Mouse (Mus musculus): ENCODE data around the gene F11r. TPM values are rescaled to one million over a fixed set of nuclear protein-coding genes. Genes with fewer than 3 reads are reported as not detected.
A peak's percentile ranks its signal among the peaks of the same experiment; 100 is the strongest.

Gene F11r
- polyA plus RNA-seq, 1 experiment from 2014 or later = 9.4 TPM

DNA sequence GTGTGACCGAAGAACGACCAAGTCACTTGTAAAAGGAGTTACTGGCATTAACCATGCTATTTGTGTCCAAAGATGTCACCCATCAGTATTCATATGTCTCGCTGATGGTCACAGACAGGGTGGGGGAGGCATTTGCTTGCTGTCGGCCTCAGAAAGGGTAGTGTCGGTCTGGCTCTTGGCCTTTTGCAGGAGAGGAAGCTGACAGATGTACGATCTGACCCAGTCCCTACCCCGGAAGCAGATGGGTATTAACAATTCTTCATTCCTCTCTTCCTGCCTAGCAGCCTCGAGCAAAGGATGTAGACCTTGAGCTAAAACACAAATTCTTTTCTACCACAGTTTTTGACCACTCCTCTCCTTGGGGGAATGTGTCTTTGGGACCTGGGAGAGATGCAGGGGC, 39.8 kb downstream of the F11r start:
- H3K4me1 ChIP-seq = no peaks in the 10 kb centered on the region
- no peaks in the 10 kb centered on the region for H3K27me3 ChIP-seq (replicated peaks)
- no peak for ATAC-seq (replicated peaks)
- H3K9ac ChIP-seq = no peak overlapping the region
- no peak overlapping the region for H3K4me2 ChIP-seq
- H3K27ac ChIP-seq = no peak overlapping the region
- no peaks in the 10 kb centered on the region for H3K36me3 ChIP-seq (replicated peaks)
- no peak overlapping the region for H3K4me3 ChIP-seq
- 79% methylated on average over 8 of the region's 8 CpGs for WGBS
- H3K9me3 ChIP-seq = no peaks in the 10 kb centered on the region

DNA sequence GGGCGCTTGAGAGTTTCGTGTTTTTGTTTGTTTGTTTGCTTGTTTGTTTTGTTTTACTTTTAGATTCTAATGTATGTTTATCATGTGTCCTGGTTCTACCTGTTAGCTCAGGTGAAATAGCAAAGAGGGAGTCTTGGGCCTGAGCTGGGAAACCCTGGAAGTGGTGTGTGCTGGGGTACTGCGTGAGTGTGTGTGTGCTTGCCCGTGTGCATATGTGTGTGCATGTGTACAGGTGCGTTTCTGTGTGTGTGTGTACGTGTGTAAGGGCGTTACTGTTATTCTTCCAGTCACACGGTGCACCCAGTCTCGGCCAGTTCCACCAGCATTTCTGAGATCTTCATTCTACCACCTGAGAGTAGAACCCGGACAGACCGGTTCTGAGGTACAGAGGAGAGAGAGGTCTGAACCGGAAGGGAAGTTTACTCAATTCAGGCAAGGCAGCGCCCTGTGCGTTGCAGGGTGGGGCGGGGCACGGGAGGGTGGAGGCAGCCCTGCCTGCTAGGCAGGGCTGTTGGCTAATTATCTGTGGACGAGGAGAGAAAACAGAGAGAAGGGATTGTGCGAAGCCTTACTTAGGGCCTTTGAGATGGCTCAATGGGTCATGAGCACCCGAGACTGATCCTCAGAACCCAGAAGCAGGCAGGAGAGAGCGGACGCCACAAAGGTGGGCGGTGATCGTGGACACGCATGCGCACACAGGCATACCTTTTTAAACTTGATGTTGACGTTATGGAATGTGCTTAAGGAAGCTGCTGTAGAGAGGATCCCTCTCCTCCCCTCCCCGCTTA, 40.6 kb downstream of the F11r start:
- peaks cover 2% of the 10 kb centered on the region for H3K9me3 ChIP-seq
- peak overlapping the region; percentile 36 for H3K4me2 ChIP-seq
- peak overlapping the region; percentile 11; the same call in 1 of the 2 replicates for H3K9ac ChIP-seq
- no peaks in the 10 kb centered on the region for H3K4me1 ChIP-seq
- H3K27ac ChIP-seq = no peak overlapping the region
- H3K27me3 ChIP-seq (replicated peaks) = no peaks in the 10 kb centered on the region
- ATAC-seq (replicated peaks) = peak; percentile 75; the same call in 1 of the 2 replicates
- H3K36me3 ChIP-seq (replicated peaks) = no peaks in the 10 kb centered on the region
- peak overlapping the region; percentile 27 for H3K4me3 ChIP-seq
- WGBS = 68% methylated on average over 27 of the region's 27 CpGs

DNA sequence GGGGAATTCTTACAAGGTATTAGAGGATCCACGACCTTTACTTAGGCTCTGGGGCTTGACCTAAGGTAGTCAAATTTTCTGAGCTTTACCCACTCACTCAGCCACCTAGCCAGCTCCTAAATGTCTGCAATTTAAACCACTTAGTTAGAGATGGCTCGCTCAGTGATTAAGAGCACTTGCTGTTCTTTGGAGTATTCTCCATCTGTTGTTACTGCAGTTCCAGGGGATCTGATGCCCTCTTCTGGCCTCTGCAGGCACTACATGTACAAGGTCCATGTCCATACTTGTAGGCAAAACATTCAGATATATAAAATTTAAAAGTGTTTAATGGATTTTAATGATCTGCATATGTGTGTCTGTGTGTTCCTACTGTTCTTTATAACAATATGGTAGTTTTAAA, 41.6 kb downstream of the F11r start:
- no peak overlapping the region for H3K27ac ChIP-seq
- no peak overlapping the region for H3K9ac ChIP-seq
- peak; percentile 50; the same call in 1 of the 2 replicates for ATAC-seq (replicated peaks)
- no peak overlapping the region for H3K4me3 ChIP-seq
- H3K9me3 ChIP-seq = peaks cover 5% of the 10 kb centered on the region
- H3K27me3 ChIP-seq (replicated peaks) = no peaks in the 10 kb centered on the region
- H3K4me1 ChIP-seq = no peaks in the 10 kb centered on the region
- 50% methylated on average over 2 of the region's 2 CpGs for WGBS
- no peak overlapping the region for H3K4me2 ChIP-seq
- H3K36me3 ChIP-seq (replicated peaks) = no peaks in the 10 kb centered on the region

DNA sequence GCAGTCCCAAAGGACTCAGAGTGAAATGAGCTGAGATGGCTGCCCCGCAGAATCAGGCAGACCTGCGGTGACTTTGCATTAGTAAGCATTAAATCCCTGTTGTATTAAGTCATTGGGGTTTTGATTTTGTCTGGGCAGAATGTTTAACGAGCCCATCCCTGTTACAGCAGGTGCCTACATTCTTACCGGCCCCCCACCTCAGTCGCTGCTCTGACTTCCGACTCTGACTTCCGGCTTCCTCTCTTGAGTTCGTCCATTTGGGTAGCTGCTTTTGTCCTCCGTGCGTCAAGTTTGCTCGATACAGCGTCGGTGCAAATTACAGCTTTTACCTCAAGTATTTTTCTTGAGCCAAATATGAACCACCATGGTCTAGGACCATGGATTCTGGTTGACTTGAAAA, 56.9 kb downstream of the F11r start:
- 91% methylated on average over 13 of the region's 13 CpGs for WGBS
- no peak overlapping the region for H3K4me2 ChIP-seq
- no peak for ATAC-seq (replicated peaks)
- no peak overlapping the region for H3K27ac ChIP-seq
- no peaks in the 10 kb centered on the region for H3K9me3 ChIP-seq
- H3K4me3 ChIP-seq = no peak overlapping the region
- H3K4me1 ChIP-seq = no peaks in the 10 kb centered on the region
- no peaks in the 10 kb centered on the region for H3K36me3 ChIP-seq (replicated peaks)
- H3K9ac ChIP-seq = no peak overlapping the region
- H3K27me3 ChIP-seq (replicated peaks) = no peaks in the 10 kb centered on the region

DNA sequence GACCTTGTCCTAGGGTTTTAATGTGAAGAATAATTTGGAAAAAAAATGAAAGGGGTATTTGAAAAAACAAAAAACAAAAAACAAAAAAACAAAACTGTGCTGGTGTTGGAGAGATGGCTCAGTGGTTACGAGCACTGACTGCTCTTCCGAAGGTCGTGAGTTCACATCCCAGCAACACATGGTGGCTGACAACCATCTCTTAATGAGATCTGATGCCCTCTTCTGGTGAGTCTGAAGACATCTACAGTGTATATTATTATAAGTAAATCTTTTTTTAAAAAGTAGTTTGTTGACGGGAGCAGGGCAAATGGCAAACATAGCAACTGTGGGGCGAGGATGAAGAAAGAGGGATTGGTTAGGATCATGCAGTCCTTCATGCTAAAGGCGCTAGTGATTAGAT, 58.0 kb downstream of the F11r start:
- ATAC-seq (replicated peaks) = no peak
- Histone ChIP-seq H3K9ac (no peak overlapping the region), H3K36me3 (replicated peaks) (no peaks in the 10 kb centered on the region), H3K4me3 (no peak overlapping the region), H3K4me2 (no peak overlapping the region), H3K27ac (no peak overlapping the region), H3K9me3 (no peaks in the 10 kb centered on the region), H3K27me3 (replicated peaks) (no peaks in the 10 kb centered on the region), H3K4me1 (no peaks in the 10 kb centered on the region)
- 89% methylated on average over 6 of the region's 6 CpGs for WGBS

DNA sequence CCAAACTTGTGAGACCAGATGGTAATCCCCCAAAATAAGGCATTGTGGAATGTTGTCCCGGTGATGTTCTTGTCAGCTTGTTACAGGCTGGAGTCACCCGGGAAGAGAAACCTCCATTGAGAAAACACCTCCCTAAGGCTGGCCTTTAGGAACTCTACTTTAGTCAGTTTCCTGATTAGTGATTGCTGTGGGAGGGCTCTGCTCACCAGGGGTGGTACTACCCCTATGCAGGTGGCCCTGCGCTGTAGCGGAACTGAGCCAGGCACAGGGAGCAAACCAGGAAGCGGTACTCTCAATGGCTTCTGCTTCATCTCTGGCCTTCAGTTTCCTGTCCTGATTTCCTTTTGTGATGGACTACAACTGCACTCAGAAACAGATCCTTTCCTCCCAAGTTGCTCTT, 62.5 kb downstream of the F11r start:
- Histone ChIP-seq H3K4me1 (peaks cover 13% of the 10 kb centered on the region), H3K27me3 (replicated peaks) (no peaks in the 10 kb centered on the region; the same call in 1 of the 2 replicates), H3K4me2 (no peak overlapping the region), H3K36me3 (replicated peaks) (no peaks in the 10 kb centered on the region), H3K9me3 (no peaks in the 10 kb centered on the region), H3K4me3 (no peak overlapping the region), H3K9ac (no peak overlapping the region), H3K27ac (no peak overlapping the region)
- no peak for ATAC-seq (replicated peaks)
- 61% methylated on average over 5 of the region's 5 CpGs for WGBS

DNA sequence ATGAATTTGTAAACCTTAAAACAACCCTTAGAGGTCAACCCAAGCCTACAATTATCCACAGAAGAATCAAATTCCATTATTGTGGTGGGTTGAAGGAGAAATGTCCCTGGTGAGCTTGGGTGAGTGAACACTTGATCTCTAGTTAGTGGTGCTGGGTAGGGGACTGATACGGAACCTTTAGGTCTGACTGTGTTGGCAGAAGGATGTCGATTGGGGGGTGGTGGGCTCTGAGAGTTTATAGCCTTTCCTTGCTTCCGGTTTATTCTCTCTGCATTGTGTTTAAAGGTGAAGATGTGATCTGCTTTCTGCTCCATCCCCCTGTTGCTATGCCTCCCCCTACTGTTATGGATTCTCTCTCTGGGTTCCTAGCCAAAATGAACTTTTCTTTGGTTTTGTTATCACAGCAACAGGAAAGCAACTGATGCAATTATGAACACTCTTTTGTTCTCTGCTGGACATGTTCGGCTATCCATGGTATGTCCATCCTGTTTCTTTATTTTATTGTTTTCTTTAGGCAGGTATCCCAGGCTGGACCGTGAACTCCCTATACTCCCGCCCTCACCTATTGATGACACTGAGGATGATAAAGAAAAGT, 63.8 kb downstream of the F11r start:
- 64% methylated on average over 6 of the region's 6 CpGs for WGBS
- Histone ChIP-seq H3K9me3 (no peaks in the 10 kb centered on the region), H3K4me2 (peak overlapping the region; percentile 81; the same call in 1 of the 2 replicates), H3K36me3 (replicated peaks) (no peaks in the 10 kb centered on the region), H3K9ac (no peak overlapping the region), H3K27me3 (replicated peaks) (no peaks in the 10 kb centered on the region; the same call in 1 of the 2 replicates), H3K27ac (no peak overlapping the region; the same call in 1 of the 2 replicates), H3K4me3 (no peak overlapping the region), H3K4me1 (peaks cover 17% of the 10 kb centered on the region)
- no peak for ATAC-seq (replicated peaks)

DNA sequence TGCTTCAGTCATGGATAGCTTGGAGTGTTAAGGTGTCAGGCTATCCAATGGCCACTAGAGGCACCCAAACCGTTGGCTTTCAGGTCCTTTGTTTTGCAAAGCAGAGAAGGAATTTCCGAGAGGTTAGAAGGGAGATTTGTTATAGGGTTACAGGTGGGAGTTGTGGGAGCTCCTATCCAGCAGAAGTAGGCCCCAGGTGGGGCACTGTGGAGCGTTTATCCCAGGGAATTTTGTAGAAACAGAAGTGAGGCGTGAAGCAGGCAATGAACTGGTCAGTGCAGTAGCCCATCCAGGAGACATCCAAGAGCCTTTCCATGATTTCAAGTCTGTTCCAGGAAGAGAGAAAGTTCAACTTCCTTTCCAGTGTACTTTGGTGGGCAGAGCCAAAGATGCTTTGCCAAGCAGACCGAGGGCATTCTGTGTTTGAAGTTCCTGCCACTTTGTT, 64.3 kb downstream of the F11r start:
- 5% methylated on average over 5 of the region's 5 CpGs for WGBS
- Histone ChIP-seq H3K9ac (peak overlapping the region; percentile 30; the same call in 1 of the 2 replicates), H3K4me3 (peak overlapping the region; percentile 72), H3K27me3 (replicated peaks) (no peaks in the 10 kb centered on the region; the same call in 1 of the 2 replicates), H3K27ac (peak overlapping the region; percentile 98), H3K4me1 (peaks cover 17% of the 10 kb centered on the region), H3K36me3 (replicated peaks) (no peaks in the 10 kb centered on the region), H3K9me3 (no peaks in the 10 kb centered on the region), H3K4me2 (peak overlapping the region; percentile 81)
- ATAC-seq (replicated peaks) = no peak

DNA sequence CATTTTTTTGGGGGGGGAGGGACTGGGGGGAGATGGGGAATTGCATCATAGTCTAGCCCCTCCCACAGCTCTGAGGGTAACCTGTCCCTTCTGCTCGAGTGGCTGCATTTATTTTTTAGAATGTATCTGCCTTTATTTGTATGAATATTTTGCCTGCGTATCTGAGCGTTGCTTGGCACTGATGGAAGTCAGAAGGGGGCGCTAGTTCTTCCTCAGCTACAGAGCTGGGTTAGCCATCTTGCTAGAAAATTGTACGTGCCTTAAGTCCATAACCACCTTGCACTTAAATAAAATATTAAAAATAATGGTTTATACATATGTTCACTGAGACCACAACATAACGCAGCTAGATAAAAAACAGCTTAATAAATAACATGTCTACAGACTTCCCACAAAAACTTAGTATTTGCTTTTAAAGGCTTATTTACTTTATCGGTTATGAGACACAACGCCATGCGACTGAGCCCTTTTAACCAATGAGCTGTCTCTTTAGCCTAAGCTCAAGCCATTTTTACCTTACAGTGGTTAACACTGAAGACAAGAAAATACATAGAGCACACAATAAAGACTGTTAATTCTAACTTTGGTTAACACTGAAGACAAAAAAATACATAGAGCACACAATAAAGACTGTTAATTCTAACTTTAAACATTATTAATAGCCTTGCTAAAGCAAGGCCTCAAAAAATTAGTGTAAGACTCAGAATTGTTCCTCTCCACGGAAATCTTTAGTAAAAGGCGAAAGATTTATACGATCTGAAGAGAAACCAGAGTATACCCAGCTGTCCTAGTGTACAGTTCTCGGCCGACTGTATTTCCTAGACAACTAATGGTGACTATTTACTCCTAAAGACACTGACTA, 65.3 kb downstream of the F11r start:
- H3K9ac ChIP-seq = peak overlapping the region; percentile 19; the same call in 1 of the 2 replicates
- no peaks in the 10 kb centered on the region for H3K36me3 ChIP-seq (replicated peaks)
- under 1% methylated on average over 14 of the region's 14 CpGs for WGBS
- no peaks in the 10 kb centered on the region; the same call in 1 of the 2 replicates for H3K27me3 ChIP-seq (replicated peaks)
- peak overlapping the region; percentile 81 for H3K4me2 ChIP-seq
- H3K9me3 ChIP-seq = no peaks in the 10 kb centered on the region
- H3K4me1 ChIP-seq = peaks cover 17% of the 10 kb centered on the region
- peak; percentile 89 for ATAC-seq (replicated peaks)
- peak overlapping the region; percentile 98 for H3K27ac ChIP-seq
- peak overlapping the region; percentile 72 for H3K4me3 ChIP-seq

DNA sequence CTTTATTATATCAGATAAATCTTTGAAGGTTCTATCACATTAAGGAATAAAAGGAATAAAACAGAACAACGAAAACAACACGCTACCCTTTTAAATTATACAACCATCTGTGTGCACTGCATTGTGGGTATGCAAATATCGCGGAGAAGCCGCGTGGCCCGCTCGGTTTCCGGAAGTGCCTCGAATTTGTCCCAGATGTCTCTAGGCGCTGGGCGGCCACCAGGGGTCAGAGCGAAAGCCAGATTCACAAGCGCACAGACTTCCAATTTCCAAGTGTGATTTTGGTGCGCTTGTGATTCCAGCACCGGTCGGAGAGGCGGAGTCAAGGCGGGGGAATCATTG, 65.9 kb downstream of the F11r start, which contains the start of gene Alyref2:
Gene Alyref2 (plus strand): TSS at position 229 of the 342 bp plus-strand sequence.
- H3K9me3 ChIP-seq = no peaks in the 10 kb centered on the region
- H3K27ac ChIP-seq = peak within 1 kb of the TSS; percentile 98
- peak within 1 kb of the TSS; percentile 92 for H3K9ac ChIP-seq
- peak within 1 kb of the TSS; percentile 72 for H3K4me3 ChIP-seq
- no peaks in the 10 kb centered on the region; the same call in 1 of the 2 replicates for H3K27me3 ChIP-seq (replicated peaks)
- H3K4me1 ChIP-seq = peaks cover 17% of the 10 kb centered on the region
- peak; percentile 91 for ATAC-seq (replicated peaks)
- H3K4me2 ChIP-seq = peak within 1 kb of the TSS; percentile 81
- no peaks in the 10 kb centered on the region for H3K36me3 ChIP-seq (replicated peaks)
- under 1% methylated on average over 19 of the region's 19 CpGs for WGBS

DNA sequence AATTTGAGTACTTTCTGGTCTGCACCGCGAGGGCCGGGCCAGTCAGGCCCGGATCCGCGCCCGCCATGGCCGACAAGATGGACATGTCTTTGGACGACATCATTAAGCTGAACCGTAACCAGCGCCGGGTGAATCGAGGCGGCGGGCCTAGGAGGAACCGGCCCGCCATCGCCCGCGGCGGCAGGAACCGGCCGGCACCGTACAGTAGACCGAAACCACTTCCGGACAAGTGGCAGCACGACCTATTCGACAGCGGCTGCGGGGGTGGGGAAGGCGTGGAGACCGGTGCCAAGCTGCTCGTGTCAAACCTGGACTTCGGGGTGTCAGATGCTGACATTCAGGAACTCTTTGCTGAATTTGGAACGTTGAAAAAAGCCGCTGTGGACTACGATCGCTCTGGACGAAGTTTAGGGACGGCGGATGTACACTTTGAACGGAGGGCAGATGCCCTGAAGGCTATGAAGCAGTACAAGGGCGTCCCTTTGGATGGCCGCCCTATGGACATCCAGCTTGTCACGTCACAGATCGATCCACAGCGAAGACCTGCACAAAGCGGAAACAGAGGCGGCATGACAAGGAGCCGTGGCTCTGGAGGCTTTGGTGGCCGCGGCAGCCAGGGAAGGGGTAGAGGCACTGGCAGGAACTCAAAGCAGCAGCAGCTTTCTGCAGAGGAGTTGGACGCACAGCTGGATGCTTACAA, 66.4 kb downstream of the F11r start:
- whole genome bisulfite sequencing = 1% methylated on average over 53 of the region's 53 CpGs
- H3K27me3 ChIP-seq (replicated peaks) = no peaks in the 10 kb centered on the region; the same call in 1 of the 2 replicates
- peaks cover 17% of the 10 kb centered on the region for H3K4me1 ChIP-seq
- peak overlapping the region; percentile 72 for H3K4me3 ChIP-seq
- H3K9ac ChIP-seq = peak overlapping the region; percentile 92
- peak overlapping the region; percentile 81 for H3K4me2 ChIP-seq
- ATAC-seq (replicated peaks) = peak; percentile 77
- no peaks in the 10 kb centered on the region for H3K9me3 ChIP-seq
- H3K27ac ChIP-seq = peak overlapping the region; percentile 98
- H3K36me3 ChIP-seq (replicated peaks) = no peaks in the 10 kb centered on the region
